Mouse (Mus musculus) small intestine, adult 2 months (tissue): ENCODE measurements at regions not wholly inside any gene's neighbourhood (a gene's known extent, or its start where the extent isn't known, plus 50 kb on each side); places are given as distances from the start of the nearest gene placed in this dataset.

ENCODE experiments used
- CTCF ChIP-seq: fragments of 200-500 bp; IDR thresholded peaks from 2 replicates; pipeline ENCODE4 v1.5.1; 2012; ENCODE audit warnings: low read depth, mild to moderate bottlenecking, control low read depth, inconsistent platforms, low read length, moderate library complexity, mixed read lengths; ENCODE audit not compliant: insufficient replicate concordance, insufficient read length; ENCODE audit errors: extremely low read depth
- POLR2A ChIP-seq: fragments of 200-500 bp; IDR thresholded peaks from 2 replicates; pipeline ENCODE4 v1.6.1; 2012; ENCODE audit warnings: low read depth, mild to moderate bottlenecking, control low read depth, inconsistent platforms, low read length, moderate library complexity

GRCm38 (mm10) chr14:120770579-120770978 is 140.4 kb upstream of the Ipo5 start:
- no peak for TF ChIP-seq CTCF
- no peak for TF ChIP-seq POLR2A
